Mouse (Mus musculus) heart, postnatal 0 days (tissue): ENCODE measurements around the gene Tmprss6. TPM values are rescaled to one million over a fixed set of nuclear protein-coding genes. Genes with fewer than 3 reads are reported as not detected.

Experiments
- ATAC-seq: fragments of 200-750 bp; cut with Nextera tagmentation; 2 replicates; pipeline ENCODE4 v1.8.0; 2017; ENCODE audit warnings: low read depth, moderate number of reproducible peaks, moderate library complexity; ENCODE audit not compliant: insufficient read depth
- DNase-seq: peaks from one replicate; pipeline ENCODE4 v3.0.0-alpha.2; 2016; ENCODE audit warnings: low spot score
- H3K27ac ChIP-seq: fragments of 300-500 bp; sonication (generic); 2 replicates; pipeline ENCODE4 v1.5.1; 2014; ENCODE audit warnings: low read depth, mild to moderate bottlenecking
- H3K27me3 ChIP-seq: fragments of 300-500 bp; sonication (generic); 2 replicates; pipeline ENCODE4 v1.6.1; 2014; ENCODE audit warnings: low read length, mixed read lengths; ENCODE audit not compliant: control insufficient read depth, insufficient read depth
- H3K36me3 ChIP-seq: fragments of 300-500 bp; sonication (generic); replicated peaks from 2 replicates; pipeline ENCODE4 v1.6.1; 2014; ENCODE audit warnings: low read length, mixed read lengths; ENCODE audit not compliant: control insufficient read depth, insufficient read depth
- H3K4me1 ChIP-seq: fragments of 300-500 bp; sonication (generic); 2 replicates; pipeline ENCODE4 v1.6.1; 2014; ENCODE audit warnings: antibody characterized with exemption; ENCODE audit not compliant: control insufficient read depth, insufficient read depth
- H3K4me2 ChIP-seq: fragments of 300-500 bp; sonication (generic); 2 replicates; pipeline ENCODE4 v1.6.1; 2014; ENCODE audit warnings: low read depth, mild to moderate bottlenecking, low read length, moderate library complexity
- H3K4me3 ChIP-seq: fragments of 300-500 bp; sonication (generic); 2 replicates; pipeline ENCODE4 v1.5.1; 2014; ENCODE audit warnings: low read depth, low read length
- H3K9ac ChIP-seq: fragments of 300-500 bp; sonication (generic); replicated peaks from 2 replicates; pipeline ENCODE4 v1.6.1; 2014; ENCODE audit warnings: low read depth, low read length, mixed read lengths
- H3K9me3 ChIP-seq: fragments of 300-500 bp; sonication (generic); replicated peaks from 2 replicates; pipeline ENCODE4 v1.6.1; 2016; ENCODE audit warnings: low read length; ENCODE audit not compliant: control insufficient read depth
- CTCF ChIP-seq: IDR thresholded peaks from 2 replicates; pipeline ENCODE4 v1.5.1; 2016; ENCODE audit warnings: antibody characterized with exemption, control low read depth, low read depth
- EP300 ChIP-seq: IDR thresholded peaks from 2 replicates; pipeline ENCODE4 v1.6.1; 2016; ENCODE audit warnings: antibody characterized with exemption, low read depth
- WGBS: fragments of 180-500 bp; shearing (Covaris S2); extraction: QIAGEN DNeasy Blood & Tissue Kit; methylation state at CpG from one replicate; pipeline ENCODE4 v1.1.7; 2014; 5-methylcytosine and 5-hydroxymethylcytosine counted together
- polyA plus RNA-seq: library from polyadenylated mRNA; unstranded; fragments of >200 nt; fragmentation: Nextera tagmentation; extraction: Ambion mirVana; gene quantifications from 2 replicates; pipeline ENCODE4 v1.2.1, GENCODE M21; 2015
- total RNA-seq: library from RNA; depleted of rRNA; stranded (reverse); fragments of >200 nt; gene quantifications from 2 replicates; pipeline ENCODE4 v1.2.3, GENCODE M21; 2014; ENCODE audit warnings: low replicate concordance

The Tmprss6 gene
- total and polyA plus RNA-seq, 2 experiments from 2014 or later: 0.49 TPM; not detected in 1

DNA sequence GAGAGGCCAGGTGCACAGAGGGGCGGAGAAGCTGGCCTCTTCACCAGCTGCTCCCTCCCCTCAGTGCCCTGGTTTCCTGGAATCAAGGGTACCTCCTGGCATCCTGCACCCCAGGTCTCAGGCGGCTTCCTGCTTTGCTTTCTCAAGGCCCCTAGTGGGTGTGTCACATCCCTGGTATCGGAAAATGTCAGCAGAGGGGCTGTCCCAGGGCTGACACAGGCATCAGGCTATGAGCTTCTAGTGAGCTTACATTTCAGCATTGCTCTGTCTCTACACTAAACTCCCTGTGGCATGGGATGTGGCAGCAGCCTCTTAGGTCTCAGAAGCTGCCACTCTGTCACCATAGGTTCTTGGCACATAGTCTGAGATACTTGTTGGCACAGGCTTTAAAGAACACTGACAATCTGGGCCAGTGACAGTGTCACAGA lies 7.2 kb upstream of the Tmprss6 start:
- no peak overlapping the region for H3K9ac ChIP-seq
- no peak for DNase-seq
- no peak for TF ChIP-seq EP300
- TF ChIP-seq CTCF: no peak
- H3K4me1 ChIP-seq: peaks cover 15% of the 10 kb centered on the region; the same call in 1 of the 2 replicates
- no peak overlapping the region for H3K4me2 ChIP-seq
- H3K36me3 ChIP-seq: no peaks in the 10 kb centered on the region
- WGBS: 33% methylated on average over 3 of the region's 3 CpGs
- H3K4me3 ChIP-seq: no peak overlapping the region
- no peaks in the 10 kb centered on the region for H3K9me3 ChIP-seq
- ATAC-seq: no peak
- H3K27me3 ChIP-seq: 0 out of 2 replicates have a peak, but pooled peaks cover 4% of the 10 kb centered on the region
- no peak overlapping the region for H3K27ac ChIP-seq

- Histone ChIP-seq H3K9ac (no peak overlapping the region), H3K4me2 (no peak overlapping the region), H3K4me3 (no peak overlapping the region), H3K4me1 (peaks cover 15% of the 10 kb centered on the region; the same call in 1 of the 2 replicates), H3K27ac (no peak overlapping the region), H3K9me3 (no peaks in the 10 kb centered on the region), H3K27me3 (0 out of 2 replicates have a peak, but pooled peaks cover 4% of the 10 kb centered on the region), H3K36me3 (no peaks in the 10 kb centered on the region)
- no peak for DNase-seq
- ATAC-seq: no peak
- TF ChIP-seq EP300 (no peak), CTCF (no peak)
- WGBS: 81% methylated on average over 6 of the region's 6 CpGs
These were observed 5.0 kb upstream of the Tmprss6 start for GRCm38 (mm10) chr15:78473442-78473841.

GRCm38 (mm10) chr15:78471902-78472301 lies 3.5 kb upstream of the Tmprss6 start:
- DNase-seq: no peak
- Histone ChIP-seq H3K9me3 (no peaks in the 10 kb centered on the region), H3K4me3 (no peak overlapping the region), H3K4me2 (no peak overlapping the region), H3K27me3 (no peaks in the 10 kb centered on the region), H3K27ac (no peak overlapping the region), H3K36me3 (no peaks in the 10 kb centered on the region), H3K9ac (no peak overlapping the region), H3K4me1 (peaks cover 15% of the 10 kb centered on the region; the same call in 1 of the 2 replicates)
- no peak for TF ChIP-seq EP300
- no peak for TF ChIP-seq CTCF
- WGBS: 37% methylated on average over 7 of the region's 7 CpGs
- no peak for ATAC-seq

DNA sequence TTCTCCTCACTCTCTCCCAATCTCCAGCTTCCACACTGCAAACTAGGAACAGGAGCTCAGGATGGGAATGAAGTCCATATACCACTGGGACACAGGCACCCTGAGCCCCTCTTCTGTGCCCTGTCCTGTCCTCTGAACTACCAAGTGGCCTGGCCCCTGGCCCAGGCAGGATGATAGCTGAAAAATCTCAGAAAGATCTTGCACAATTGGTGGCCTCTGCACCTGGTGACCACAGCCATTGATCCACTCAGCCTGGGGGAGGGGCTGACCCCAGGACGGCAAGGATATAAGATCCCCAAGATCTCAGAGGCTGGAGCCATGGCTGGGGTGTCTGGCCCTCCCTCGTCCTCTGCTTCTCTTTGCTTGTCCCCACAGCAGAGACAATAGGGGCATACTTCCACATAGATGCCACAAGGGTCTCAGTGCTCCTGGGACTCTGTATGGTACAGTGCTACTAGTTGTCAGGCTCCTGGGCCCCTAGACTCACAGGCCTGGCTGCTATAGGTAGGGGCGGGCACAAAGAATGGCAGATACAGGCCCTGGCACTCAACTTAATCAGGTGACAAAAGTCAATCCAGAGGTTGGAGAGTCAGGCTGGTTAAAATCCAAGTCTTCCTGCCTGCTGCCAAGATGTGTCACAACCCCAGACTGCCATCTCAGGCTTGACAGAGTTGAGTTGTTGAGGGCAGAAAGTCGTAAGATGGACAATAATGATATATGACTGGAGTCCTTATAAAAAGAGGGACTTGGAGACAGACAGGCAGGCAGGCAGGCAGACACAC lies 2.3 kb upstream of the Tmprss6 start:
- no peaks in the 10 kb centered on the region for H3K9me3 ChIP-seq
- H3K4me2 ChIP-seq: no peak overlapping the region
- H3K36me3 ChIP-seq: no peaks in the 10 kb centered on the region
- no peaks in the 10 kb centered on the region for H3K27me3 ChIP-seq
- H3K4me1 ChIP-seq: peaks cover 15% of the 10 kb centered on the region; the same call in 1 of the 2 replicates
- no peak overlapping the region for H3K27ac ChIP-seq
- H3K9ac ChIP-seq: no peak overlapping the region
- H3K4me3 ChIP-seq: no peak overlapping the region
- TF ChIP-seq EP300 (no peak), CTCF (no peak)
- DNase-seq (no peak), ATAC-seq (no peak; the same call in 1 of the 2 replicates)
- WGBS: 45% methylated on average over 4 of the region's 4 CpGs

GRCm38 (mm10) chr15:78467570-78467969 lies 864 bp downstream of the Tmprss6 start:
- Histone ChIP-seq H3K4me2 (no peak overlapping the region), H3K27ac (no peak overlapping the region), H3K4me3 (no peak overlapping the region), H3K4me1 (peaks cover 15% of the 10 kb centered on the region; the same call in 1 of the 2 replicates), H3K36me3 (no peaks in the 10 kb centered on the region), H3K9ac (no peak overlapping the region), H3K9me3 (no peaks in the 10 kb centered on the region), H3K27me3 (0 out of 2 replicates have a peak, but pooled peaks cover 9% of the 10 kb centered on the region)
- 85% methylated on average over 7 of the region's 7 CpGs for WGBS
- ATAC-seq (no peak), DNase-seq (no peak)
- TF ChIP-seq EP300 (no peak), CTCF (no peak)
